ENCODE assay signal across 8 mouse cellular contexts in the genomic region with DNA sequence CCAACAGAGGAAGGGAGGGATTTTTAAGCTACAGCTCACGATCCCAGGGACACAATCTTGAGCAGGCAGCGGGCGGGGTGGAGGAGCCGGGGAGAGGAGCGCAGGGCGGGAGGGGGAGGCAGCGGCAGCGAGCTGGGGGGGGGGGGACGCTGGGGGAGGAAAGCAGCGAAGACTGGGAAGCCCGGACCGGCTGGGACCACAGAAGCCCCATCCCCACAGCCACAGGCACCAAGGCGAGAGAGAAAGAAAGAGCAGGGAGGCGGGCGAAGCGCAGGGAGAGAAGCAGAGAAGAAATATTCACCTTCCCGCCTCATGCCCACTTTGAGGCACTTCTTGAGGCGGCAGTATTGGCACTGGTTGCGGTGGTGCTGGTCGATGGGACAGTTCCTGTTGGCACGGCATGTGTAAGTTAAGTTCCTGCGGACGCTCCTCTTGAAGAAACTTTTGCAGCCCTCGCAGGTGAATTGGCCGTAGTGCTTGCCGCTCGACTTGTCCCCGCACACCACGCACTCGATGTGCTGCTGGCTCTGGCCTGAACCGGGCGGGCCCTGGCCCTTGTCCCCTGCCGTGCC. TPM values are rescaled to one million over a fixed set of nuclear protein-coding genes. Genes with fewer than 3 reads are reported as not detected.
DNase-seq lines count a peak whose midpoint lies in the region; ATAC-seq and TF ChIP-seq lines count a peak whose summit lies in the region.

No protein-coding gene starts in this region.

- peak overlapping the region; percentile 85 for H3K4me2 ChIP-seq in embryonic facial prominence, embryonic 14.5 days (ENCODE audit: low read depth, low read length)
- peak overlapping the region; percentile 87 for H3K4me2 ChIP-seq in hindbrain, postnatal 0 days (ENCODE audit: low read depth, low read length)

- H3K27ac ChIP-seq in left cerebral cortex, adult 2 months, result peak overlapping the region; percentile 97
- peak overlapping the region; percentile 98 for H3K27ac ChIP-seq in embryonic facial prominence, embryonic 14.5 days (replicated peaks; ENCODE audit: low read depth, low read length)
- peak overlapping the region; percentile 98 for H3K27ac ChIP-seq in hindbrain, postnatal 0 days
- H3K27ac ChIP-seq in midbrain, embryonic 10.5 days (replicated peaks), result peak overlapping the region; percentile 99

- no peaks in the 10 kb centered on the region for H3K9me3 ChIP-seq in embryonic facial prominence, embryonic 14.5 days (ENCODE audit: control insufficient read depth, low read length)
- no peaks in the 10 kb centered on the region for H3K9me3 ChIP-seq in hindbrain, postnatal 0 days (ENCODE audit: low read length)
- no peaks in the 10 kb centered on the region for H3K9me3 ChIP-seq in midbrain, embryonic 10.5 days (replicated peaks)

- 0 out of 2 replicates have a peak, but pooled peaks cover 4% of the 10 kb centered on the region for H3K36me3 ChIP-seq in embryonic facial prominence, embryonic 14.5 days (ENCODE audit: control insufficient read depth, insufficient read depth, low read length)
- H3K36me3 ChIP-seq in hindbrain, postnatal 0 days (ENCODE audit: insufficient read depth, low read length), result no peaks in the 10 kb centered on the region
- H3K36me3 ChIP-seq in midbrain, embryonic 10.5 days, result peaks cover 37% of the 10 kb centered on the region

- DNase-seq in left cerebral cortex, adult 2 months (ENCODE audit: extremely low spot score in 1 of 2, low spot score in 2 of 2), result no peak
- no peak for DNase-seq in left cerebral cortex, adult 11 months (ENCODE audit: low spot score)
- DNase-seq in adipocyte (ENCODE audit: low spot score), result peak; percentile 54
- no peak for DNase-seq in embryonic facial prominence, embryonic 14.5 days (ENCODE audit: low spot score)
- DNase-seq in hindbrain, postnatal 0 days (ENCODE audit: low spot score), result peak; percentile 51
- DNase-seq in midbrain, embryonic 10.5 days (ENCODE audit: low spot score), result peak; percentile 78
- no peak for DNase-seq in urinary bladder, postnatal 10 days (ENCODE audit: low spot score)

- ATAC-seq in embryonic facial prominence, embryonic 14.5 days (ENCODE audit: low read depth), result no peak
- ATAC-seq in hindbrain, postnatal 0 days, result no peak
- ATAC-seq in frontal cortex, adult (ENCODE audit: low TSS enrichment), result no peak

- H3K27me3 ChIP-seq in embryonic facial prominence, embryonic 14.5 days (replicated peaks; ENCODE audit: control insufficient read depth, insufficient read depth, low read length), result peaks cover 32% of the 10 kb centered on the region
- H3K27me3 ChIP-seq in hindbrain, postnatal 0 days (ENCODE audit: insufficient read depth, low read length), result no peaks in the 10 kb centered on the region
- H3K27me3 ChIP-seq in midbrain, embryonic 10.5 days (ENCODE audit: low read depth, poor library complexity, severe bottlenecking), result peaks cover 33% of the 10 kb centered on the region

- no peak for TF ChIP-seq CTCF in left cerebral cortex, adult 2 months (IDR thresholded peaks at IDR 0.05)
- TF ChIP-seq CTCF in hindbrain, postnatal 0 days (IDR thresholded peaks at IDR 0.05; ENCODE audit: low read depth), result no peak

- H3K9ac ChIP-seq in embryonic facial prominence, embryonic 14.5 days (ENCODE audit: low read depth, low read length), result peak overlapping the region; percentile 93
- H3K9ac ChIP-seq in hindbrain, postnatal 0 days (replicated peaks; ENCODE audit: low read length), result peak overlapping the region; percentile 99

- peak overlapping the region; percentile 83 for H3K4me3 ChIP-seq in left cerebral cortex, adult 2 months
- H3K4me3 ChIP-seq in embryonic facial prominence, embryonic 14.5 days (ENCODE audit: low read depth, low read length), result peak overlapping the region; percentile 81
- peak overlapping the region; percentile 94 for H3K4me3 ChIP-seq in hindbrain, postnatal 0 days (ENCODE audit: low read length)
- peak overlapping the region; percentile 96 for H3K4me3 ChIP-seq in midbrain, embryonic 10.5 days

- 1% methylated on average over 26 of the region's 33 CpGs for WGBS in embryonic facial prominence, embryonic 14.5 days
- WGBS in hindbrain, postnatal 0 days, result 0% methylated on average over 31 of the region's 33 CpGs
- WGBS in midbrain, embryonic 10.5 days, result 0% methylated on average over 29 of the region's 33 CpGs

- H3K4me1 ChIP-seq in embryonic facial prominence, embryonic 14.5 days (ENCODE audit: control insufficient read depth, insufficient read depth, low read length), result peaks cover 8% of the 10 kb centered on the region; the same call in 1 of the 2 replicates
- no peaks in the 10 kb centered on the region for H3K4me1 ChIP-seq in hindbrain, postnatal 0 days (ENCODE audit: insufficient read depth, low read length)
- peaks cover 29% of the 10 kb centered on the region for H3K4me1 ChIP-seq in midbrain, embryonic 10.5 days

- intact Hi-C loops in left cerebral cortex, adult 2 months (cut with DNase I), result no loop called here

RNA-seq across cellular contexts. Expression of a gene that starts 1.7 kb away (rescaled TPM):
- total RNA-seq in left cerebral cortex, adult 2 months (2021), result 100 to 1,000 TPM; 118 to 125 TPM
- polyA plus RNA-seq in embryonic facial prominence, embryonic 14.5 days (2014; fragmentation: Nextera tagmentation; extraction: Ambion mirVana), result 17.9 and 19.4 TPM in 2 replicates
- total RNA-seq in hindbrain, postnatal 0 days (2014; rRNA removed), result 220 and 254 TPM in 2 replicates
- polyA plus RNA-seq in hindbrain, postnatal 0 days (2015; fragmentation: Nextera tagmentation; extraction: Ambion mirVana), result 49.8 and 51.2 TPM in 2 replicates
- 53.1 and 57.4 TPM in 2 replicates for polyA plus RNA-seq in midbrain, embryonic 10.5 days (2016; fragmentation: Nextera tagmentation; extraction: Ambion mirVana)

Comparison
In these comparisons a context has a peak if more than half of its experiments do, and no peak if none do; other contexts are left out.
1. DNase-seq: peak in adipocyte (single experiment), hindbrain, postnatal 0 days (single experiment) and midbrain, embryonic 10.5 days (single experiment); none in left cerebral cortex, adult 2 months (0 of 2), left cerebral cortex, adult 11 months (single experiment), embryonic facial prominence, embryonic 14.5 days (single experiment) and urinary bladder, postnatal 10 days (single experiment).
2. Peak in every context shown above with its lines, with median percentiles within 50 percentile points of each other: H3K27ac ChIP-seq and H3K4me3 ChIP-seq.